Mouse (Mus musculus) cerebellum, postnatal 25 days (tissue): ENCODE measurements around the gene B3galt1.

Experiments
- DNase-seq, 2 experiments: peaks; one replicate each; pipeline ENCODE4 v3.0.0; 2021; ENCODE audit warnings: mixed read lengths in 2 of 2

B3galt1 gene

GRCm38 (mm10) chr2:68079426-68080360, 514.0 kb downstream of the B3galt1 start:
- no peak for DNase-seq

- DNase-seq, result no peak
These were observed 515.2 kb downstream of the B3galt1 start for GRCm38 (mm10) chr2:68080872-68081280.

GRCm38 (mm10) chr2:68084483-68084882, 518.8 kb downstream of the B3galt1 start:
- DNase-seq, result no peak

GRCm38 (mm10) chr2:68086101-68086500, 520.4 kb downstream of the B3galt1 start:
- no peak for DNase-seq

GRCm38 (mm10) chr2:68091559-68091958, 525.9 kb downstream of the B3galt1 start:
- DNase-seq, result no peak

GRCm38 (mm10) chr2:68104641-68105040, 539.0 kb downstream of the B3galt1 start:
- DNase-seq, result no peak

GRCm38 (mm10) chr2:68118076-68118475, 552.4 kb downstream of the B3galt1 start:
- DNase-seq, result no peak

GRCm38 (mm10) chr2:68124751-68125150, 559.1 kb downstream of the B3galt1 start:
- peak in 1 of 2 experiments; percentile 18 for DNase-seq

GRCm38 (mm10) chr2:68141094-68141493, 575.4 kb downstream of the B3galt1 start:
- no peak for DNase-seq

- no peak for DNase-seq
These were observed 577.6 kb downstream of the B3galt1 start for GRCm38 (mm10) chr2:68143292-68143691.

GRCm38 (mm10) chr2:68159751-68160150, 594.1 kb downstream of the B3galt1 start:
- DNase-seq, result peak in 1 of 2 experiments; percentile 25

- DNase-seq, result peak; percentile 19 to 42
These were observed 594.9 kb downstream of the B3galt1 start for GRCm38 (mm10) chr2:68160566-68160965.

- DNase-seq, result no peak
These were observed 596.3 kb downstream of the B3galt1 start for GRCm38 (mm10) chr2:68162012-68162411.

- peak in 1 of 2 experiments; percentile 9 for DNase-seq
These were observed 605.6 kb downstream of the B3galt1 start for GRCm38 (mm10) chr2:68171306-68171705.
